Mouse (Mus musculus) limb, embryonic 13.5 days (tissue): ENCODE data around the gene Pcid2. TPM values are rescaled to one million over a fixed set of nuclear protein-coding genes. Genes with fewer than 3 reads are reported as not detected.

ENCODE experiments used
- ATAC-seq: fragments of 200-750 bp; cut with Nextera tagmentation; 2 replicates; pipeline ENCODE4 v1.8.0; 2017; ENCODE audit warnings: low read depth, moderate number of reproducible peaks, moderate TSS enrichment; ENCODE audit not compliant: low FRiP score
- H3K27ac ChIP-seq: fragments of 300-500 bp; sonication (generic); 2 replicates; pipeline ENCODE4 v1.5.1; 2015; ENCODE audit warnings: inconsistent platforms, mild to moderate bottlenecking, moderate library complexity
- H3K27me3 ChIP-seq: fragments of 300-500 bp; sonication (generic); 2 replicates; pipeline ENCODE4 v1.6.1; 2015; ENCODE audit warnings: mild to moderate bottlenecking, inconsistent platforms
- H3K36me3 ChIP-seq: fragments of 300-500 bp; sonication (generic); 2 replicates; pipeline ENCODE4 v1.6.1; 2015; ENCODE audit warnings: inconsistent platforms, mild to moderate bottlenecking, moderate library complexity
- H3K4me1 ChIP-seq: fragments of 300-500 bp; sonication (generic); 2 replicates; pipeline ENCODE4 v1.6.1; 2015; ENCODE audit warnings: inconsistent platforms
- H3K4me2 ChIP-seq: fragments of 300-500 bp; sonication (generic); replicated peaks from 2 replicates; pipeline ENCODE4 v1.6.1; 2015; ENCODE audit warnings: inconsistent platforms, mild to moderate bottlenecking, moderate library complexity
- H3K4me3 ChIP-seq: fragments of 300-500 bp; sonication (generic); 2 replicates; pipeline ENCODE4 v1.5.1; 2015; ENCODE audit warnings: moderate library complexity, mild to moderate bottlenecking, inconsistent platforms
- H3K9ac ChIP-seq: fragments of 300-500 bp; sonication (generic); 2 replicates; pipeline ENCODE4 v1.6.1; 2015; ENCODE audit warnings: mild to moderate bottlenecking, inconsistent platforms
- H3K9me3 ChIP-seq: fragments of 300-500 bp; sonication (generic); 2 replicates; pipeline ENCODE4 v1.6.1; 2016; ENCODE audit warnings: inconsistent platforms
- WGBS: fragments of 180-500 bp; shearing (Covaris S2); methylation state at CpG from one replicate; pipeline ENCODE4 v1.1.7; 2015; 5-methylcytosine and 5-hydroxymethylcytosine counted together
- polyA plus RNA-seq: library from polyadenylated mRNA; unstranded; fragments of >200 nt; fragmentation: Nextera tagmentation; extraction: Ambion mirVana; gene quantifications from 2 replicates; pipeline ENCODE4 v1.2.1, GENCODE M21; 2015

Pcid2 gene
- polyA plus RNA-seq, 1 experiment from 2014 or later = 47.5 TPM

GRCm38 (mm10) chr8:13073255-13073654 is 32.0 kb downstream of the Pcid2 start:
- H3K9me3 ChIP-seq = no peaks in the 10 kb centered on the region
- no peaks in the 10 kb centered on the region for H3K4me1 ChIP-seq
- no peak overlapping the region for H3K27ac ChIP-seq
- no peak overlapping the region for H3K4me2 ChIP-seq
- no peaks in the 10 kb centered on the region for H3K27me3 ChIP-seq
- H3K36me3 ChIP-seq = peaks cover 59% of the 10 kb centered on the region
- no peak overlapping the region for H3K9ac ChIP-seq
- no peak overlapping the region for H3K4me3 ChIP-seq
- ATAC-seq = no peak
- WGBS = 91% methylated on average over 11 of the region's 11 CpGs

GRCm38 (mm10) chr8:13063112-13063511 is 42.1 kb downstream of the Pcid2 start:
- ATAC-seq = no peak
- Histone ChIP-seq H3K4me1 (0 out of 2 replicates have a peak, but pooled peaks cover 3% of the 10 kb centered on the region), H3K4me3 (no peak overlapping the region), H3K27ac (no peak overlapping the region), H3K4me2 (no peak overlapping the region), H3K27me3 (no peaks in the 10 kb centered on the region), H3K36me3 (no peaks in the 10 kb centered on the region), H3K9ac (no peak overlapping the region), H3K9me3 (no peaks in the 10 kb centered on the region)
- 76% methylated on average over 16 of the region's 16 CpGs for WGBS

GRCm38 (mm10) chr8:13060441-13061150 is 44.7 kb downstream of the Pcid2 start, which contains the start of gene Proz:
TSS of gene Proz (plus strand) at chr8:13060914.
- Histone ChIP-seq H3K4me3 (no peak within 1 kb of the TSS), H3K27ac (no peak within 1 kb of the TSS), H3K27me3 (no peaks in the 10 kb centered on the region), H3K4me1 (0 out of 2 replicates have a peak, but pooled peaks cover 6% of the 10 kb centered on the region), H3K9ac (no peak within 1 kb of the TSS), H3K9me3 (no peaks in the 10 kb centered on the region), H3K4me2 (no peak within 1 kb of the TSS), H3K36me3 (no peaks in the 10 kb centered on the region)
- ATAC-seq = no peak
- 78% methylated on average over 17 of the region's 17 CpGs for WGBS

GRCm38 (mm10) chr8:13057351-13057750 is 47.9 kb downstream of the Pcid2 start:
- no peaks in the 10 kb centered on the region for H3K9me3 ChIP-seq
- no peak for ATAC-seq
- H3K27ac ChIP-seq = no peak overlapping the region
- 0 out of 2 replicates have a peak, but pooled peaks cover 2% of the 10 kb centered on the region for H3K4me1 ChIP-seq
- H3K9ac ChIP-seq = no peak overlapping the region
- no peak overlapping the region for H3K4me3 ChIP-seq
- WGBS = 80% methylated on average over 4 of the region's 4 CpGs
- no peaks in the 10 kb centered on the region for H3K27me3 ChIP-seq
- no peak overlapping the region for H3K4me2 ChIP-seq
- no peaks in the 10 kb centered on the region for H3K36me3 ChIP-seq

- WGBS = 78% methylated on average over 10 of the region's 10 CpGs
Measured at GRCm38 (mm10) chr8:13050550-13050949, 54.7 kb downstream of the Pcid2 start.

GRCm38 (mm10) chr8:13047652-13048051 is 57.6 kb downstream of the Pcid2 start:
- Histone ChIP-seq H3K4me3 (no peak overlapping the region), H3K9ac (no peak overlapping the region), H3K9me3 (no peaks in the 10 kb centered on the region), H3K27ac (no peak overlapping the region), H3K4me2 (no peak overlapping the region), H3K4me1 (no peaks in the 10 kb centered on the region), H3K27me3 (no peaks in the 10 kb centered on the region), H3K36me3 (no peaks in the 10 kb centered on the region)
- ATAC-seq = no peak
- 50% methylated on average over 5 of the region's 5 CpGs for WGBS

More at GRCm38 (mm10) chr8:13050550-13050949, 54.7 kb downstream of the Pcid2 start:
- Histone ChIP-seq H3K9me3 (no peaks in the 10 kb centered on the region), H3K36me3 (no peaks in the 10 kb centered on the region), H3K4me3 (no peak overlapping the region), H3K4me1 (no peaks in the 10 kb centered on the region), H3K4me2 (no peak overlapping the region), H3K9ac (no peak overlapping the region), H3K27me3 (no peaks in the 10 kb centered on the region), H3K27ac (no peak overlapping the region)
- no peak for ATAC-seq

GRCm38 (mm10) chr8:13041459-13041858 is 63.8 kb downstream of the Pcid2 start:
- no peak overlapping the region for H3K4me3 ChIP-seq
- H3K4me2 ChIP-seq = no peak overlapping the region
- ATAC-seq = no peak
- 81% methylated on average over 4 of the region's 4 CpGs for WGBS
- H3K36me3 ChIP-seq = no peaks in the 10 kb centered on the region
- H3K9me3 ChIP-seq = no peaks in the 10 kb centered on the region
- H3K4me1 ChIP-seq = no peaks in the 10 kb centered on the region
- H3K27ac ChIP-seq = no peak overlapping the region
- H3K27me3 ChIP-seq = no peaks in the 10 kb centered on the region
- no peak overlapping the region for H3K9ac ChIP-seq

GRCm38 (mm10) chr8:13039054-13039453 is 66.2 kb downstream of the Pcid2 start:
- no peak for ATAC-seq
- H3K9me3 ChIP-seq = no peaks in the 10 kb centered on the region
- no peak overlapping the region for H3K4me3 ChIP-seq
- H3K36me3 ChIP-seq = no peaks in the 10 kb centered on the region
- 86% methylated on average over 6 of the region's 6 CpGs for WGBS
- H3K9ac ChIP-seq = no peak overlapping the region
- H3K27ac ChIP-seq = no peak overlapping the region
- H3K4me1 ChIP-seq = no peaks in the 10 kb centered on the region
- H3K27me3 ChIP-seq = no peaks in the 10 kb centered on the region
- H3K4me2 ChIP-seq = no peak overlapping the region

- Histone ChIP-seq H3K36me3 (no peaks in the 10 kb centered on the region), H3K4me1 (no peaks in the 10 kb centered on the region), H3K9me3 (no peaks in the 10 kb centered on the region), H3K27ac (no peak overlapping the region), H3K4me3 (no peak overlapping the region), H3K4me2 (no peak overlapping the region), H3K9ac (no peak overlapping the region), H3K27me3 (no peaks in the 10 kb centered on the region)
- 66% methylated on average over 5 of the region's 5 CpGs for WGBS
- no peak for ATAC-seq
Measured at GRCm38 (mm10) chr8:13037569-13037968, 67.7 kb downstream of the Pcid2 start.

GRCm38 (mm10) chr8:13037015-13037414 is 68.2 kb downstream of the Pcid2 start, which contains the start of gene F10:
TSS of gene F10 (plus strand) at chr8:13037308.
- Histone ChIP-seq H3K9ac (no peak within 1 kb of the TSS; the same call in 1 of the 2 replicates), H3K27ac (no peak within 1 kb of the TSS), H3K9me3 (no peaks in the 10 kb centered on the region), H3K4me1 (no peaks in the 10 kb centered on the region), H3K4me3 (no peak within 1 kb of the TSS), H3K4me2 (no peak within 1 kb of the TSS), H3K27me3 (no peaks in the 10 kb centered on the region), H3K36me3 (no peaks in the 10 kb centered on the region)
- ATAC-seq = no peak
- 51% methylated on average over 7 of the region's 7 CpGs for WGBS

- H3K27ac ChIP-seq = no peak overlapping the region
- no peaks in the 10 kb centered on the region for H3K27me3 ChIP-seq
- H3K9ac ChIP-seq = no peak overlapping the region
- ATAC-seq = no peak
- no peaks in the 10 kb centered on the region for H3K4me1 ChIP-seq
- H3K9me3 ChIP-seq = no peaks in the 10 kb centered on the region
- no peak overlapping the region for H3K4me3 ChIP-seq
- 84% methylated on average over 10 of the region's 10 CpGs for WGBS
- no peak overlapping the region for H3K4me2 ChIP-seq
- no peaks in the 10 kb centered on the region for H3K36me3 ChIP-seq
Measured at GRCm38 (mm10) chr8:13036346-13036812, 68.9 kb downstream of the Pcid2 start.

GRCm38 (mm10) chr8:13028482-13028881 is 76.8 kb downstream of the Pcid2 start:
- no peaks in the 10 kb centered on the region for H3K36me3 ChIP-seq
- no peaks in the 10 kb centered on the region for H3K9me3 ChIP-seq
- H3K27ac ChIP-seq = no peak overlapping the region
- WGBS = 73% methylated on average over 5 of the region's 5 CpGs
- H3K27me3 ChIP-seq = no peaks in the 10 kb centered on the region
- H3K9ac ChIP-seq = no peak overlapping the region
- H3K4me2 ChIP-seq = no peak overlapping the region
- no peak overlapping the region for H3K4me3 ChIP-seq
- H3K4me1 ChIP-seq = no peaks in the 10 kb centered on the region
- no peak for ATAC-seq

- Histone ChIP-seq H3K9ac (no peak overlapping the region), H3K4me2 (no peak overlapping the region), H3K9me3 (no peaks in the 10 kb centered on the region), H3K36me3 (no peaks in the 10 kb centered on the region), H3K27ac (no peak overlapping the region), H3K4me1 (no peaks in the 10 kb centered on the region), H3K27me3 (no peaks in the 10 kb centered on the region), H3K4me3 (no peak overlapping the region)
- ATAC-seq = no peak
- WGBS = 85% methylated on average over 5 of the region's 5 CpGs
Measured at GRCm38 (mm10) chr8:13027615-13028014, 77.6 kb downstream of the Pcid2 start.
